Mouse (Mus musculus): ENCODE measurements around the gene Mmgt2.
"Not testable (repeated sequence)": the region's sequence is repeated elsewhere in the genome, so short reads cannot be mapped to it uniquely, and the experiment has no call there.

The Mmgt2 gene

DNA sequence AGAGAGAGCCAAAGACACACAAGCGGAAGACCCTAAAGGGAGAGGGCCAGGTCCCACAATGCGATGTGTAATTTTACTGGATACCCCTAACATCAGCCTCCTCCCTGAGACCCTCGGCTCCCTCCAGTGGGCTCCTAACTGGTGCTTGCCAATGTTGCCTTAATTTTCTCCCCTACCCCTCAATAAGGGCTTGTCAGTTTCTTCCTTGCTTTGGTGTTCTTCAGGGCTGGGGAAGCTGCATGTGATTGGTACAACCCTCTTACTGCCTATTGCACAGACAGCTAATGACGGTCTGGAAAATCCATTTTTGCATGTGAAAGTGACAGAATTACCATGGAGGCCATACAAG is 2.0 kb upstream of the Mmgt2 start:
- no peak for DNase-seq

- no peak for DNase-seq
These were observed 1.4 kb upstream of the Mmgt2 start for GRCm38 (mm10) chr11:62646958-62647515.

DNA sequence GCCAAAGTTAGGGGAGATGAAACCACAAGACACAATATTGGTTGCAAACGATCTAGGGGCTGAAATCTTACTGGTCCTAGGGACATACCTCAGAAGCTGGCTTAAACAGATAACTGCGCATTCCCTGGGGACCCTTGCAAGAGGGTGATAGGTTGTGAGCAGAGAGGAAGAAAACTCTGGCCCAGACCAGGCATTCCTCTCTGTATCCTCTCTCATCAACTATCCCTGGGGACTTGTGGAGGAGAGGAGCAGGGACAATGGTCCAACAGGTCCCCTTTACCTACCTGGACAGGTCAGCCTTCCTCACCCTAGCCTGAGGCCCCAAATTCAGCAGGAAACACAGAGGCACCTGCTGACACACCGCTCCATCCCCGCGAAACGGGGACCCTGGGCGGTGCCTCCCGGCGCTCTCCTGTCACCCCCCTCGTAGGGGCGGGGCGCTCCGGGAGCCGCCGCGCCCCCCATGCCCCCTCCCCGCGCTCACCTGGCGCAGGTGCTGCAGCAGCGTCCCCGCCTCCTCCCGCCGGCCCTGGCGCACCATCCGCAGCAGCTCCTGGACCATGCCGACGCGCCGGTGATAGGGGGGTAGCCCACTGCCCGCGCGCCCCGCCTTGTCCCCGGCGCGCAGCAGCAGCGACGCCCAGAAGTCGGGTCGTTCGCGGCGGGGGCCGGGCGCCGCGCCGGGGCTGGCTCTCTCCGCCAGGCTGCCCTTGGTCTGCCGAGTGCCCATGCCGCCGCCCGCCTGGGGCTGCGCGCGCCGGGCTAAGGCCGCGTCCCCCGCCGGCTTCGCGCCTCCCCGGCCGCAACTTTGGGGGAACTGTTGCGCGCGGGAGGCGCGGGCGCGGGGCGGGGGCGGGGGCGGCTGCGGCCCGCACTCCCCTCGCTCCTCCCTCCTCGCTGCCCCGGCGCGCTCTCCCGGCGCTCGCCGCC is 538 bp upstream of the Mmgt2 start, which contains the start of gene Lrrc75a:
Gene Lrrc75a (minus strand): TSS at position 863 of the 930 bp plus-strand sequence.
- peak; percentile 37 to 58 for DNase-seq

GRCm38 (mm10) chr11:62649803-62650202 is 1.3 kb downstream of the Mmgt2 start:
- not testable (repeated sequence) for DNase-seq

- DNase-seq, result no peak
These were observed 3.1 kb downstream of the Mmgt2 start for GRCm38 (mm10) chr11:62651563-62651962.

DNA sequence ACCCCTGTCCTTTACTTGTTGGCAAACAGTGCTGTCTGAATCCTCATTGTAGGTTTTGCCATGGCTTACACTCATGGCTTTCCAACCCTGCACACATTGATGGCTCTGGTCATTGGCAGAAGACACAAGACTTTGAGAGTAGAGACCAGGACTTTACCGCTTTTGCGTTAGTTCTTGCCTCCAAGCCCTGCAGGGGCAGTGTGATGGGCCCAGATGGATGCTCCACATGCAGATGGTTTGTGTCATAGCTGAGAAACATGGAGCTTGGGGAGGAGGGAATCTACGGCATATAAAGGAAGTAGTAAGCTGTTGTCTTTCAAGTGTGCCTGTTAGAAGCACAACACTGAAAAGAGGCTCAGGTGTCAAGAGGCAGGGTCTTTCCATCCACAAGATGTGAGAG is 3.6 kb downstream of the Mmgt2 start:
- no peak for DNase-seq

DNA sequence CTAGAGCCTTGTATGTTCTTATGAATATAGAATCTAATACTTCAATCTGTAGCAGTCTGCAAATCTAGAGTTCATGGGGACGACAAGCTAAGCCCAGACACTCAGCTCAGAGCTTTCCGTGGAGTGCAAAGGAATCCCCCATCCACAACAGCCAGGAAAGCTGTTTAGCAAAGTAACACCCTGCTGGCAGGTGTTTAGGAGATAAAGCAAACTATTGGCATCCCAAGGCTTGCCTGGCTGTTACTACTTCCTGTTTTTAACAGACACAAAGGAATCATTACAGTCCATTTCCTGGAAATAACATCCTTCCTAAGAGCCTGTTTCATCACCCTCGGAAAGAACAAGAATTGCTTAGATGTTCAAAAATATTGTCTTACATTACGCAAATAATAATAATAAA is 12.4 kb downstream of the Mmgt2 start:
- DNase-seq, result no peak

- no peak for DNase-seq
These were observed 15.8 kb downstream of the Mmgt2 start for GRCm38 (mm10) chr11:62664250-62664649.

DNA sequence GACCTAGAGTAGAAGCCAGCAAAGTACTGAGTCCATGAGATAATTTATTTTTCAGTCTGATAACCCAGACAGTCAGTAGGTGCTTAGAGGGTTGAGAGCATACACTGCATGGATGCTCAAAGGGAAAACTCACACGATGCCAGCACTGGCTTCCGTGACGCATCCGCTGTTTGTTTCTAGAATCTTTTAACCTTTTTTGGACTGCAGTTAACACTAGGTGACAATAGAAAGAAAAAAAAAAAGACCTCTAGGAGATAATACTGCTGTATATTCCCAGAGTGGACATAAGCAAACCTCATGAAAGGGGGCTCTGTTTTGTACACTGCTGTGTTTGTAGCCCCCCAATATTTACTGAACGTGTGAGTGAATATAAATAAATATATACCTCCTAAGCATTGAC is 20.5 kb downstream of the Mmgt2 start:
- DNase-seq, result no peak

- DNase-seq, result no peak
These were observed 21.0 kb downstream of the Mmgt2 start for GRCm38 (mm10) chr11:62669471-62669870.

- DNase-seq, result peak; percentile 22 to 53
These were observed 21.5 kb downstream of the Mmgt2 start for GRCm38 (mm10) chr11:62670006-62670405.

- peak; percentile 63 to 72 for DNase-seq
These were observed 27.2 kb downstream of the Mmgt2 start for GRCm38 (mm10) chr11:62675480-62676289.

GRCm38 (mm10) chr11:62676290-62676596 is 27.8 kb downstream of the Mmgt2 start:
- DNase-seq, result no peak

DNA sequence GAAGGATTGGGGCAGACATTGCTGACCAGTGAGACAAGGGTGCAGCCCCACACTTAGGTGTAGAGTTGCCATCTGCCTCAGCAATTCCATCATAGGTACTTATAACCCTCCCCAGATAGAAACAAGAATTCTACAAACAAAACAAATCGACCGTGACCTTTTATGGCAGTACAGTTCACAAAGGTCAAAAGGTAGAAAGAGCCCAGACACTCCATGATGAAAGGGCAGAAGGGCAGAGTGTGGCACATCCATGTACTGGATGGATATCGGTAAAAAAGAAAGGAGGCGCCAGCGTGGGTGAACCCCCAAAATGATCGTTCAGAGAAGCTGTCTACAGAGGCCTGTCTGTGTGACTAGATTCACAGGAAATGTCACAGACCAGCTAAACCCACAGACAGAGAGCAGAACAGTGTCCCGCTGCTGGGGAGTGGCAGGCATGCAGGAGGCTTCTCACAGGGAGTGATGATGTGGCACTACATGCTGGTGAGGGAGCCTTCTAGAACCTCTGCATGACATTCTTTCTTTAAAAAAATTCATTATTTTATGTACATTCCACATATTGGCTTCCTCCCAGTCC is 30.4 kb downstream of the Mmgt2 start:
- no peak for DNase-seq

GRCm38 (mm10) chr11:62679954-62680353 is 31.5 kb downstream of the Mmgt2 start:
- DNase-seq, result no peak

DNA sequence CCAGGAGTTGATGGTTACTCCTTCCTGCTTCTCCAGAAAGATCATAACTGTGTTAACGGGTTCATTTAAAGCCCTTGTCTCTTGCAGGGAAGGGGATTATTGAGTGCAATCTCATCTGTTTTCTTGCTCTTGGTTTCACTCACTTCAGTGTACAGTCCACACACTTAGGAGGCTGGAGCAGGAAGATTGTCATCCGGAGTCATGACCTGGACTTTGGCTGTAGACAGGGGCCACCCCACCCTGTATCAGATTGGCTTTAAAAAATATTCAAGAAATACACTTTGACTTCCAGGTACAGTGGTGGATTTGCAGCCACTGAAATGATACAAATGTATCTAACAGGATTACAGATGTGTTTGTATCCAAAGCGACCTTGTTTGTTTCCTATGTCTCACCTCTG is 43.1 kb downstream of the Mmgt2 start:
- no peak for DNase-seq

DNA sequence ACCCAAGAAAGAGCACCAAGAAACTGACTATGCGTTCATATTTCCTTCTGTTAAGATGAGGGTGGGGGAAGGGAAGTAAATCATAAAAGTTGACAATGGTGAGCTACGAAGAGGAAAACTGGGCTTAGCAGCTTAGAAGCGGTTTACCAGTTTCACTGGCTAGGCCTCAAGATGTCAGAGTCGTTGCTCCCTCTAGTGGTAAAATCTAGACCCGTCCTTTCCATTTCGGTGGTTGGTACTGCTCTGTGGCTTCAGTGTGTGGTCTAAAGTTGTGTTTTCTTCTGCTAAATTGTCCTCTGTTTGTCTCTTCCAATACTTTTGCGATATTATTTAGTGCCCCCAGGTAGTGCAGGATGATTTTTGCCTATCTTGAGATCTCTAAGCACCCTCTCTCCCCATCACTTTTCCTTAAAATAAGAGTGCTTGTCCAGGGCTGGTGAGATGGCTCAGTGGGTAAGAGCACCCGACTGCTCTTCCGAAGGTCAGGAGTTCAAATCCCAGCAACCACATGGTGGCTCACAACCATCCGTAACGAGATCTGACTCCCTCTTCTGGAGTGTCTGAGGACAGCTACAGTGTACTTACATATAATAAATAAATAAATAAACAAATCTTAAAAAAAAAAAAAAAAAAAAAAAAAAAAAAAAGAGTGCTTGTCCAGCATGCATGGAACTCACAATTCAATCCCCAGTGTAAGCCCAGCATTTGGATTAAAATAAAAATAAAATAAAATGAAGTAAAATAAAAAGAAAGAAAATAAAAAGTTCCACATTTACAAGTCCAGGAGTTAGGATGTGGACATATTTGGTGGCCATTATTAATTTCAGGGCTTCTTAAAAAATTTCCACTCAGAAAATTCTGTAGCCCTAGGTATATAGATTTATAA is 45.1 kb downstream of the Mmgt2 start:
- peak; percentile 15 to 62 for DNase-seq

- DNase-seq, result no peak
These were observed 46.7 kb downstream of the Mmgt2 start for GRCm38 (mm10) chr11:62695126-62695525.

DNA sequence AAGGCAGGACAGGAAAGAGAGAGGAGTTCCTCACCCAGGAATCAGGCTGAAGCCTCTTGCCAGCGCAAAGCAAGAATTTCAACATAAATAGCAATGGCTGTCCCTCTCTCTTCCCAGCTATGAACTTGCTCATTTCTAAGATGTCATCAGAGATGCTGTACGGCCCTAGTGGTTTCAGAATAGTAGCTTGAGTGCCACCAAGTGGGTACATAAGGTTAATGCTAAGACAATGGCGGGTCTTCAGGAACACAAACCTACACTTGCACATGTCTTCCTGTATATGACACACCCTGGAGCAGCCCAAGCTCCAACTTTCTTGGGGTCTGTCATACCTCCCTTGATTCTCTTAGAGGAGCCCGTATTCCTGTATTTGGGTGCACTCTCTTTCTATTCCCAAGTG is 51.3 kb downstream of the Mmgt2 start:
- no peak for DNase-seq

DNA sequence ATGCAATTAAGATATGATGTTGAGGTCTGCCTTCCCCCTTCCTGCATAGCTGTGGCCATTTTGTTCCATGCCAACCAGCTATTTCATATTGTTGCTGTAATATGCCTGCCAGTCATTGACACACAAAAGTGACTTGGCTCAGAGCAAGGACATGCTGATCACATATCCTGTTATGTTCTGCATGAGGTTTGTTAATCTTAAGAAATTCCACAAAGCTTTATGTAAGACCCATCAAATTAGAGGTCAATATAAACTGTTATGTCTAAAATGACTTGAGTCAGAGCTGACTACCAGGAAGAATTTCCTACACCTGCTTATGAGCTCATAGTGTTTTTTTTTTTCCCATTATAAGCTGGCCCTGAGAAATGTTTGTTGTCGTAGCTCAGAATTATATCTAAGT is 52.8 kb downstream of the Mmgt2 start:
- no peak for DNase-seq

DNA sequence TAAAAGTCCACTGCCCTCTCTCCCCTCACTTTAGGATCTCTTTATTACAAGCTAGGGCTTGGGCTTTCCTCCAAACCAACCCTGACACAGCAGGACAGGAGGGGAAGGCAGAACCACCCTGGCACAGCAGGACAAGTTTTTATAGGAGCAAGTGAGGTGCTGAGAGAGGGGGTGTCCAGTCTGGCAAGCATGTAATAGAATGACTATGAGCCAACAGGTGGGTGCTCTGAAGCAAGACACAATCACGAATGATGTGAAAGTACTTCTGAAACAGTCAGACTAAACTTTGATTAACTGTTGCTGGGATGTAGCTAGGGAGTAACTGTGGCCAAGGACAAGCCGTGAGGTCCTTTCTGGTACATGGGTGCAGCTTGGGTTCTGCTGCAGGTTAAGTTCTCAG is 57.7 kb downstream of the Mmgt2 start:
- no peak for DNase-seq

DNA sequence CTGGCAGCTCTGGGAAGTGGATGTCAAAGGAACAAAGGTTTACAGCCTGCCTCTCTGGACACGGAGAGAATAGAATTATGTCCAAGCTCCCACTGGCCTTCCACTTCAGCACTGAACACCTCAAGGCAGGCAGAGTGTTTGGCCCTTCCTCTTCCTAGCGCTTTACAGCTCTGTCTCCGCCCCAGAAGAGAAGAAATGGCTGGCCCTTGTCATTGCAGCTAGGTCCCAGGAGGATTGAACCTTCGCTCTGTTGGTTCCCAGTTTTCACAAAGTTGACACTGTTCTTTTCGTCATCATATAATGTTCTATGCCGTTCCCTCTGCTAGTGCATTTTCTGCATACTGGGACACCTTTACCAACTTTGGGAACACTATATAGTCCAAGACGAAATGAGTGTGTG is 59.8 kb downstream of the Mmgt2 start:
- DNase-seq, result no peak

Data from cerebellum, postnatal 25 days (tissue).